Mouse (Mus musculus): ENCODE data around the gene Ccdc157. TPM values are rescaled to one million over a fixed set of nuclear protein-coding genes. Genes with fewer than 3 reads are reported as not detected.

The Ccdc157 gene
- polyA plus RNA-seq, 1 experiment from 2014 or later, result 5.3 TPM

- H3K9ac ChIP-seq, result no peak overlapping the region
- H3K9me3 ChIP-seq (replicated peaks), result no peaks in the 10 kb centered on the region
- no peaks in the 10 kb centered on the region for H3K27me3 ChIP-seq
- 88% methylated on average over 5 of the region's 5 CpGs for WGBS
- H3K27ac ChIP-seq, result no peak overlapping the region
- no peak overlapping the region for H3K4me2 ChIP-seq
- H3K4me1 ChIP-seq, result no peaks in the 10 kb centered on the region
- H3K4me3 ChIP-seq, result no peak overlapping the region
- H3K36me3 ChIP-seq (ENCODE audit: poor library complexity, severe bottlenecking), result peaks cover 100% of the 10 kb centered on the region
- no peak for ATAC-seq
Observed at GRCm38 (mm10) chr11:4174586-4174985, 14.5 kb upstream of the Ccdc157 start.

- Histone ChIP-seq H3K4me3 (no peak overlapping the region), H3K36me3 (ENCODE audit: poor library complexity, severe bottlenecking) (peaks cover 98% of the 10 kb centered on the region), H3K27me3 (no peaks in the 10 kb centered on the region), H3K27ac (no peak overlapping the region), H3K9ac (no peak overlapping the region), H3K4me1 (peaks cover 33% of the 10 kb centered on the region), H3K4me2 (no peak overlapping the region), H3K9me3 (replicated peaks) (no peaks in the 10 kb centered on the region)
- ATAC-seq, result no peak
- whole genome bisulfite sequencing, result 96% methylated on average over 7 of the region's 7 CpGs
Observed at GRCm38 (mm10) chr11:4166467-4167090, 6.5 kb upstream of the Ccdc157 start.

- Histone ChIP-seq H3K9ac (0 out of 2 replicates have a peak overlapping the region, but pooled peaks have one; percentile 18), H3K4me3 (no peak overlapping the region), H3K27ac (no peak overlapping the region), H3K4me2 (no peak overlapping the region), H3K36me3 (ENCODE audit: poor library complexity, severe bottlenecking) (peaks cover 83% of the 10 kb centered on the region), H3K27me3 (no peaks in the 10 kb centered on the region), H3K9me3 (replicated peaks) (no peaks in the 10 kb centered on the region), H3K4me1 (peaks cover 44% of the 10 kb centered on the region)
- no peak for ATAC-seq
- WGBS, result 98% methylated on average over 2 of the region's 2 CpGs
Observed at GRCm38 (mm10) chr11:4164701-4165100, 4.6 kb upstream of the Ccdc157 start.

GRCm38 (mm10) chr11:4160758-4161480, 826 bp upstream of the Ccdc157 start:
- Histone ChIP-seq H3K27me3 (no peaks in the 10 kb centered on the region), H3K4me3 (peak overlapping the region; percentile 89), H3K36me3 (ENCODE audit: poor library complexity, severe bottlenecking) (peaks cover 45% of the 10 kb centered on the region), H3K9me3 (replicated peaks) (no peaks in the 10 kb centered on the region), H3K9ac (peak overlapping the region; percentile 90), H3K27ac (peak overlapping the region; percentile 88; the same call in 1 of the 2 replicates), H3K4me1 (peaks cover 53% of the 10 kb centered on the region), H3K4me2 (peak overlapping the region; percentile 97)
- 8% methylated on average over 15 of the region's 15 CpGs for WGBS
- no peak for ATAC-seq

- WGBS, result 95% methylated on average over 3 of the region's 3 CpGs
- Histone ChIP-seq H3K9ac (no peak overlapping the region), H3K9me3 (replicated peaks) (no peaks in the 10 kb centered on the region), H3K4me1 (peaks cover 40% of the 10 kb centered on the region), H3K4me2 (no peak overlapping the region), H3K4me3 (no peak overlapping the region), H3K27ac (no peak overlapping the region), H3K27me3 (no peaks in the 10 kb centered on the region), H3K36me3 (ENCODE audit: poor library complexity, severe bottlenecking) (peaks cover 24% of the 10 kb centered on the region)
- no peak for ATAC-seq
Observed at GRCm38 (mm10) chr11:4158676-4159075, 1.4 kb downstream of the Ccdc157 start.

- Histone ChIP-seq H3K4me2 (no peak overlapping the region), H3K36me3 (ENCODE audit: poor library complexity, severe bottlenecking) (no peaks in the 10 kb centered on the region), H3K4me1 (peaks cover 12% of the 10 kb centered on the region; the same call in 1 of the 2 replicates), H3K4me3 (no peak overlapping the region), H3K27ac (no peak overlapping the region), H3K27me3 (no peaks in the 10 kb centered on the region), H3K9ac (no peak overlapping the region), H3K9me3 (replicated peaks) (no peaks in the 10 kb centered on the region)
- ATAC-seq, result no peak
- 83% methylated on average over 5 of the region's 5 CpGs for WGBS
Observed at GRCm38 (mm10) chr11:4155641-4156040, 4.5 kb downstream of the Ccdc157 start.

- no peaks in the 10 kb centered on the region for H3K36me3 ChIP-seq (ENCODE audit: poor library complexity, severe bottlenecking)
- no peaks in the 10 kb centered on the region for H3K27me3 ChIP-seq
- H3K4me3 ChIP-seq, result no peak overlapping the region
- ATAC-seq, result no peak
- 95% methylated on average over 7 of the region's 7 CpGs for WGBS
- no peak overlapping the region for H3K9ac ChIP-seq
- H3K4me1 ChIP-seq, result no peaks in the 10 kb centered on the region
- no peak overlapping the region for H3K27ac ChIP-seq
- no peak overlapping the region for H3K4me2 ChIP-seq
- H3K9me3 ChIP-seq (replicated peaks), result no peaks in the 10 kb centered on the region
Observed at GRCm38 (mm10) chr11:4153694-4154093, 6.4 kb downstream of the Ccdc157 start.

- peaks cover 8% of the 10 kb centered on the region; the same call in 1 of the 2 replicates for H3K36me3 ChIP-seq (ENCODE audit: poor library complexity, severe bottlenecking)
- no peak overlapping the region for H3K27ac ChIP-seq
- no peak overlapping the region for H3K4me2 ChIP-seq
- no peak for ATAC-seq
- H3K27me3 ChIP-seq, result no peaks in the 10 kb centered on the region
- WGBS, result 89% methylated on average over 6 of the region's 6 CpGs
- H3K4me1 ChIP-seq, result no peaks in the 10 kb centered on the region
- no peak overlapping the region for H3K9ac ChIP-seq
- no peak overlapping the region for H3K4me3 ChIP-seq
- H3K9me3 ChIP-seq (replicated peaks), result no peaks in the 10 kb centered on the region
Observed at GRCm38 (mm10) chr11:4149886-4150285, 10.2 kb downstream of the Ccdc157 start.

- 85% methylated on average over 9 of the region's 9 CpGs for WGBS
- no peak for ATAC-seq
- H3K4me2 ChIP-seq, result no peak overlapping the region
- peaks cover 18% of the 10 kb centered on the region for H3K36me3 ChIP-seq (ENCODE audit: poor library complexity, severe bottlenecking)
- no peaks in the 10 kb centered on the region for H3K27me3 ChIP-seq
- no peak overlapping the region for H3K9ac ChIP-seq
- no peaks in the 10 kb centered on the region for H3K4me1 ChIP-seq
- no peak overlapping the region for H3K27ac ChIP-seq
- no peak overlapping the region for H3K4me3 ChIP-seq
- no peaks in the 10 kb centered on the region for H3K9me3 ChIP-seq (replicated peaks)
Observed at GRCm38 (mm10) chr11:4148536-4149156, 11.4 kb downstream of the Ccdc157 start.

GRCm38 (mm10) chr11:4148120-4148519, 12.0 kb downstream of the Ccdc157 start:
- H3K4me1 ChIP-seq, result no peaks in the 10 kb centered on the region
- no peaks in the 10 kb centered on the region for H3K27me3 ChIP-seq
- no peak overlapping the region for H3K27ac ChIP-seq
- WGBS, result 94% methylated on average over 5 of the region's 5 CpGs
- H3K4me2 ChIP-seq, result no peak overlapping the region
- ATAC-seq, result no peak
- H3K36me3 ChIP-seq (ENCODE audit: poor library complexity, severe bottlenecking), result peaks cover 24% of the 10 kb centered on the region
- H3K4me3 ChIP-seq, result no peak overlapping the region
- no peak overlapping the region for H3K9ac ChIP-seq
- H3K9me3 ChIP-seq (replicated peaks), result no peaks in the 10 kb centered on the region

GRCm38 (mm10) chr11:4147098-4147497, 13.0 kb downstream of the Ccdc157 start:
- Histone ChIP-seq H3K27ac (no peak overlapping the region), H3K4me1 (no peaks in the 10 kb centered on the region), H3K27me3 (no peaks in the 10 kb centered on the region), H3K36me3 (ENCODE audit: poor library complexity, severe bottlenecking) (peaks cover 34% of the 10 kb centered on the region), H3K9me3 (replicated peaks) (no peaks in the 10 kb centered on the region), H3K4me2 (no peak overlapping the region), H3K4me3 (no peak overlapping the region), H3K9ac (no peak overlapping the region)
- WGBS, result 80% methylated on average over 10 of the region's 10 CpGs
- no peak for ATAC-seq

GRCm38 (mm10) chr11:4146381-4146780, 13.7 kb downstream of the Ccdc157 start:
- no peak for ATAC-seq
- no peak overlapping the region for H3K27ac ChIP-seq

More at GRCm38 (mm10) chr11:4146381-4146780, 13.7 kb downstream of the Ccdc157 start:
- no peaks in the 10 kb centered on the region for H3K27me3 ChIP-seq
- H3K4me3 ChIP-seq, result no peak overlapping the region
- no peak overlapping the region for H3K4me2 ChIP-seq
- peaks cover 41% of the 10 kb centered on the region for H3K36me3 ChIP-seq (ENCODE audit: poor library complexity, severe bottlenecking)
- no peaks in the 10 kb centered on the region for H3K9me3 ChIP-seq (replicated peaks)
- H3K4me1 ChIP-seq, result no peaks in the 10 kb centered on the region
- 79% methylated on average over 6 of the region's 6 CpGs for WGBS
- H3K9ac ChIP-seq, result no peak overlapping the region; the same call in 1 of the 2 replicates

Measured in forebrain, embryonic 13.5 days (tissue).